Mouse (Mus musculus) ovary, adult 10 weeks (tissue): ENCODE measurements around the gene Cptp. TPM values are rescaled to one million over a fixed set of nuclear protein-coding genes. Genes with fewer than 3 reads are reported as not detected.

Experiments used
- polyA plus RNA-seq: library from polyadenylated mRNA; stranded (reverse); fragments of 350-450 nt; fragmentation: Illumina TruSeq; extraction: RNeasy Lipid Tissue Mini Kit (QIAGEN cat#74804); gene quantifications from one replicate; pipeline ENCODE4 v1.2.3, GENCODE M21; 2014

Gene Cptp
- 3.6 TPM for polyA plus RNA-seq

GRCm38 (mm10) chr4:155869317-155870033 is at the start of gene Cptp, which contains the start of gene Ints11:
Cptp (minus strand) TSS chr4:155869440.
Ints11 (plus strand) TSS chr4:155869546.

DNA sequence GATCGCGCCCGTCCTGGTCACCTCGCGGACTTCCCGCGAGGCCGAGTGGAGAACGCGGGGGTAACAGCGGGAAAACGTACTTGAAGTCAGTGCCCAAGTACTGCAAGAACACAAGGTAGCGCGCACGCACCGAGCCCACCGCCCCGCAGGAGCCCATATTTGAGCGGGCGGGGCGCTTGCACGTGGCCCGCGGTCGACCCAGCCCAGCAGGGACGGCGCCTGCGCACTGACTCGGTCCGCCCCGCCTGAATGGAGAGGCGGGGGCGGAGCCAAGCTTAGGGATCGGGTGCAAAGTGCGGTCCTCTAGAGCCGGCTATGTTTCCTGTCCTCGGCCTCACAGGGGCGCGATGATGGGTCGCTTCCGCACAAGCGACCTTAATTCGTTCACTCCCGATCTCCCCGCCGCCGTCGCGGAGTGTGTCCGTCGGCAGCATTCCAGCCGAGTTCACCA is 22.3 kb upstream of the Cptp start, which contains the start of the genes Pusl1 and Acap3:
TSS of gene Pusl1 (minus strand) at position 231 of the 451 bp plus-strand sequence.
TSS of gene Acap3 (plus strand) at position 272 of the 451 bp plus-strand sequence.

DNA sequence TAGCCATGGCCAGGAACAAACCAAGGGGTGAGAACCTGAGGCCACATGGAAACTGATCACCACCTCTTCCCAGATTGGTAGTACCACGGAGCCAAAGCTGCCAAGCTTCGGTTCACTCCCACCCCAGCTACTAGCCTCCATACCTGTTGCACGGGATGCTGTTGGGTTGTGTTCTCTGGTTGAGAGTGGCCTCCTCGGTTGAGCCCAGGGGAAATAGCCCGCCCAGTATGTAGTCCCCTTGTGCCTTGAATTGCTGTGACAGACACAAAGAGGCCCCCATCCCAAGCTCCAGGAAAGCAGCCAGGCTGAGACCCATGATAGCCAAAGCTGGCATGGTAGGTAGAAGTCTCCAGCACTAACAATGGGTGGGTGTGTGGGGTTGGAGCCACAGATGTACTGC is 6.2 kb downstream of the Cptp start, which contains the start of gene Tas1r3:
TSS of gene Tas1r3 (minus strand) at position 362 of the 400 bp plus-strand sequence.

DNA sequence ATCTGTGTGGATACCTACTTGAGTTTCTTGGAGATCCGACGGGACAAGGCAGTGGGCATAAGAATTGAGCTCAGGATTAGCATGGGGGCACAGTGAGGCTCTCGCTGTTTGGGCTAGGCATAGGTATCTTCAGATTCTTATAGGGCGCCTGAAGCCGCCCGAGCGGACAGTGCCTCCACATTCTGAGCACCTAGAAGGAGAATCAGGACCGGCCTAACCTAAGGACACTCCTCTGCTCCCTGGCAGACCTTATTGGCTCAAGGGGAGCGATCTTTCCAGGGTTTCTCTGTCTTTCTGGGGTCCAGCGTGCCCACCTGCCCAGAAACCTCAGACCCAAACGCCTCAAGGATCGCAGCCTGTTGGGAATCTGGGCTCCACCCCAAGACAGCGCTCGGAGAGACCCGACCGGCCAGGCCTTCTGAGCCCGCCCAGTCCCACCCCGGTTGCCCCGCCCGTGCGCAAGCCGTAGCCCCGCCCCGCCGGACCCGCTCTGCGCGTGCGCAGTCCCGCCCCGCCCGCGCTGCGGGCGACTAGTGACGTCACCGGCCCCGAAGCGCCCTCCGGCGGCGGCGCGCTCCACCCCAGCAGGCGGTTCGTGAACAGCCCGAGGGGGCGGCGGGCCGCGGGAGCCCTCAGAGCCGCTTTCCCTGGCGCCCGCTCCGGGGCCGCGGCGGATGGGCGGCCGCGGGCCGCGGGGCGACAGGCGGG is 22.2 kb downstream of the Cptp start, which contains the start of gene Dvl1:
TSS of gene Dvl1 (plus strand) at position 532 of the 708 bp plus-strand sequence.

GRCm38 (mm10) chr4:155839483-155839910 is 29.7 kb downstream of the Cptp start, which contains the start of gene Mxra8:
Mxra8 (plus strand) TSS chr4:155839680.

DNA sequence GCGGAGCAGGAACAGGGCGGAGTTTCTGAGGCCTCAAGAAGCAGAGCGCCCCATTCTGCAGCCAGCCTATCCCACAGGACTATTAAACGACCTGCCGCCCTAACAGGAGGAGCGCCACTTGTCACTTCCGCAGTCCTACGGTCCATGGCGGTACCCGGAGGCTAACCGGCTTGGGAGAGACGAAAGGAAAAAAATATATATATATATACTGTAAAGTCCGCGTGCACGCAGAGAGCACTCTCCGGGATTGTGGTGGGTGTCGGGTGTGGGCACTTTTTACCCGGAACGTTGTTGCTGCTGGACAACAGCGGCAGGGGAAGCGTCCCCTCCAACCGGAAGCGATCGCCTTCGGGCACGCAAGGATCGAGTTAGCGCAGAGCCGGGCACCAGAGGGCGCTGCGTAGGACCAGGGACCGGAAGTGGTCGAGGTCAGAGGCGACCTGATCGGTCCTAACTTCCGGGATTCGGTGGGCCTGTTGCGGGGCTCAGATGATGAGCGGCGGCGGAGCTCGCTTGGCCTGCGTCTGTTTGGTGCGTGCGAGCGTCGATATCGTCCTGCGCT is 38.0 kb downstream of the Cptp start, which contains the start of gene Aurkaip1:
TSS of gene Aurkaip1 (plus strand) at position 68 of the 562 bp plus-strand sequence.

Other genes with a start within 250 kb of the Cptp start
- 76.8 TPM for gene Cdk11b, start 244.6 kb downstream of the Cptp start, polyA plus RNA-seq
- not detected for gene Gm10563, start 224.0 kb downstream of the Cptp start, polyA plus RNA-seq
- 2.3 TPM for gene Mmp23, start 216.1 kb downstream of the Cptp start, polyA plus RNA-seq
- gene Mib2, start 200.2 kb downstream of the Cptp start, polyA plus RNA-seq, result 2.0 TPM
- 0.29 TPM for gene Fndc10, start 175.1 kb downstream of the Cptp start, polyA plus RNA-seq
- gene Ssu72, start 164.6 kb downstream of the Cptp start, polyA plus RNA-seq, result 75.1 TPM
- not detected for gene Tmem240, start 134.6 kb downstream of the Cptp start, polyA plus RNA-seq
- gene Atad3a, start 108.3 kb downstream of the Cptp start, polyA plus RNA-seq, result 5.5 TPM
- gene Vwa1, start 94.7 kb downstream of the Cptp start, polyA plus RNA-seq, result 1.6 TPM
- 0.77 TPM for gene Tmem88b, start 83.6 kb downstream of the Cptp start, polyA plus RNA-seq
- gene Ankrd65, start 79.0 kb downstream of the Cptp start, polyA plus RNA-seq, result not detected
- 34.3 TPM for gene Mrpl20, start 66.6 kb downstream of the Cptp start, polyA plus RNA-seq
- 39.8 TPM for gene Ccnl2, start 57.0 kb downstream of the Cptp start, polyA plus RNA-seq
- 3.9 TPM for gene Aurkaip1, start 38.2 kb downstream of the Cptp start, polyA plus RNA-seq
- 108 TPM for gene Mxra8, start 29.8 kb downstream of the Cptp start, polyA plus RNA-seq
- gene Dvl1, start 22.0 kb downstream of the Cptp start, polyA plus RNA-seq, result 0.94 TPM
- gene Tas1r3, start 6.1 kb downstream of the Cptp start, polyA plus RNA-seq, result not detected
- gene Ints11, start 106 bp upstream of the Cptp start, polyA plus RNA-seq, result 2.1 TPM
- gene Pusl1, start 22.3 kb upstream of the Cptp start, polyA plus RNA-seq, result 0.77 TPM
- gene Acap3, start 22.4 kb upstream of the Cptp start, polyA plus RNA-seq, result 0.48 TPM
- 88.7 TPM for gene Ube2j2, start 74.4 kb upstream of the Cptp start, polyA plus RNA-seq
- gene C1qtnf12, start 92.9 kb upstream of the Cptp start, polyA plus RNA-seq, result 6.4 TPM
- 12.3 TPM for gene B3galt6, start 123.2 kb upstream of the Cptp start, polyA plus RNA-seq
- gene Sdf4, start 123.4 kb upstream of the Cptp start, polyA plus RNA-seq, result 181 TPM
- gene Tnfrsf4, start 144.4 kb upstream of the Cptp start, polyA plus RNA-seq, result not detected
- gene Tnfrsf18, start 156.7 kb upstream of the Cptp start, polyA plus RNA-seq, result not detected
- not detected for gene Ttll10, start 190.0 kb upstream of the Cptp start, polyA plus RNA-seq
- 2.7 TPM for gene 9430015G10Rik, start 240.5 kb upstream of the Cptp start, polyA plus RNA-seq